Mouse (Mus musculus) heart, postnatal 10 days (tissue): ENCODE results near the gene Snap91. TPM values are rescaled to one million over a fixed set of nuclear protein-coding genes. Genes with fewer than 3 reads are reported as not detected.

ENCODE experiments used
- DNase-seq, 2 experiments: peaks; one replicate each; pipeline ENCODE4 v3.0.0; 2021
- intact Hi-C: fragments of 180-260 bp; cut with DNase I; formaldehyde crosslinking; loops from one replicate; pipeline ENCODE4 v1.15.1; 2025
- total RNA-seq, 2 experiments: library from RNA; stranded (reverse); gene quantifications; 2 replicates each; pipeline ENCODE4 v1.2.3; 2021

Gene Snap91
- total RNA-seq, 2 experiments from 2014 or later = 35.1 to 40.7 TPM

DNA sequence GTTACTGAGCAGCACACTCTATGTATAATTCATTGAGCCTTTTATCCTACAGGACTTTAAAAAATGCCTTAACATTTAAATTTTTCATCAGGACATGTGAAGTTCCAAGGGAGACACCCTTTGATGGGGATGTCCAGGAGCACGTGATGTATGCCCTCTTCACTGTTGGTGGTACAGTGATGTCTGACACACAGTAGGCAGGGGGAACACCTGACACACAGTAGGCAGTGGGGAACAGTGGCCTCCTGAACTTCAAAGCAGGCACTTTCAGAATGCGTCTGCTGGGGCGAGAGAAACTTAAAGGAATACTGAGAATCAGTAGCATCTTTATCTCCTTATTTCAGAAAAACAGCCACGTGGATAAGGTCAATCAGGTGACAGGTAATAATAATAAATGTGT is 62.8 kb downstream of the Snap91 start:
- intact Hi-C loops = no loop called here
- DNase-seq = no peak

DNA sequence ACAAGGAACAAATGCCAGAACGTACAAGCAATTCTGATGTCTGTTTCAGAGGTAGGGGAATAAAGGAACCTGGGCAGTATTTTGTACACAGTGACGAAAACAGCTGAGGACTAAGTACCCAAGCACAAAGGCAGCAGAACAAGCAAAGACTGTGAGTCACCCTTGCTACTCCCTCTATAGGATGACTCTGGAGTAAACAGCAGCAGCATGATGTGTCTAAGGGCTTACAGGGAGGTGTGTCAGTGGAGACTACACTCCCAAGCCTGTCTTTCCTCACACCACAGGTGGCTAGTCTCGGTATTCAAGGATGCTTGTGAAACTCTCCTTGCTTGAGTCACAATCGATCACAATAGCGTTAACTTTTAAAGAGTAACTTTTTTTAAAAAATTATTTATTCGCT is 66.1 kb downstream of the Snap91 start:
- intact Hi-C loops = no loop called here
- DNase-seq = no peak

DNA sequence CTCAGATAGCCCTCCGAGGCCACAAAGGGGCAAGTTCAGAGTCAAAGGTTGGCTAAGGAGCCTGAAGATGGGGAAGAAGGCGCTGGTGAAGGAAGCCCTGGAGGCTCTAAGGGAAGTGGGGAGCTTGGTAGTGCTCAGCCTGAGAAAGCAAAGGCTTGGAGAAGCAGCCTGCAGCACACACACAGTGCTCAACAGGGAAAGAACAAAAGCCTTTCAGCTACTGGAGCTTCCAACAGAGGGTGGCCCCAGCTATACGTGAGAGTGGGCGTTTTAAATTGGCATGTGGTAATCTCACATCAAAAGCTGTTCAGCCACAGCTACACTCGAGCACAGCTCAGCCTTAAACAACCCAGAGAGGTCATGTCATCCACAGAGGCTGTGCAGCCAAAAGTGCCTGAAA is 67.1 kb downstream of the Snap91 start:
- intact Hi-C loops = no loop called here
- DNase-seq = no peak

DNA sequence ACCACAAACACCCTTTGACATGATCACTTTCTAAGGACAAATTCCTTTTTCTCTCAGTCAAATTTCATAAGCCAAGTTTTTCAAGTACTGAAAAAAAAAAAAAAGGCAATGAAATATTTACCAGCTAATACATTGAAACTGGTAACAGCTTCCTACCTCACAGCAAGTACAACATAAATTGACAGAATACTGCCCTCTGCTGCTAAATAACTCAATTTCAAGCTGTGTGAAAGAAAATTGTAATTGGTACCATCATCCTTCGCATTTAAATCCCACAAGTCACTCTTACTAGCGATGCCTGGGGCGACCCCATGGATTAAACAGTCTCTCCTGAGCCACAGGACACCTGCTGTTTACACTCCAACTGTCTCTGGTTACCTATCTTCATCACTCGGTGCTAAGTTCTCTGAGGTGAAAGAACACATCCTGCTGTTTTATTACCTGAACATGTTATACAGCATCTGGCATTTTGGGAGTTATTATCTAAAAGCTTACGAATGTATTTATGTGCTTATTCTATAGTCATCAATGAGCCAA is 69.7 kb downstream of the Snap91 start:
- no peak for DNase-seq
- intact Hi-C loops = no loop called here

DNA sequence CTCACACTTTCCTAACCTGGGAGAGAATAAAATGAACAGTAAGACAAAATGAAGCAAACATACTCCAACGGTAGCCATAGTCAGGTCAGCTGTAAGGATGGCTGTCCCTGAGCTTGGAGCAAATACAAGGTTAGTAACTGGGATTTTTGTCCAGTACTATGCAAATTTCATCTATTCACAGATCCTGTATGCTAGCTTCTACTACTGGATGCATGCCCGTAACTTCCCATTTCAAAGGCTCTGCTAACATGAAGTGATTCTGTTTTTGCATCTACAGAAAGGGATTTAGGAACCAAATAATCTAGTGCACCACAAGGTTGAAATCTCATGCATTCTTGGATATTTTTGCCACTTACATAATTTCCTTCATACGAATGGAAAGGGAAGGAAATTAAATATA is 70.2 kb downstream of the Snap91 start:
- no peak for DNase-seq
- intact Hi-C loops = no loop called here

DNA sequence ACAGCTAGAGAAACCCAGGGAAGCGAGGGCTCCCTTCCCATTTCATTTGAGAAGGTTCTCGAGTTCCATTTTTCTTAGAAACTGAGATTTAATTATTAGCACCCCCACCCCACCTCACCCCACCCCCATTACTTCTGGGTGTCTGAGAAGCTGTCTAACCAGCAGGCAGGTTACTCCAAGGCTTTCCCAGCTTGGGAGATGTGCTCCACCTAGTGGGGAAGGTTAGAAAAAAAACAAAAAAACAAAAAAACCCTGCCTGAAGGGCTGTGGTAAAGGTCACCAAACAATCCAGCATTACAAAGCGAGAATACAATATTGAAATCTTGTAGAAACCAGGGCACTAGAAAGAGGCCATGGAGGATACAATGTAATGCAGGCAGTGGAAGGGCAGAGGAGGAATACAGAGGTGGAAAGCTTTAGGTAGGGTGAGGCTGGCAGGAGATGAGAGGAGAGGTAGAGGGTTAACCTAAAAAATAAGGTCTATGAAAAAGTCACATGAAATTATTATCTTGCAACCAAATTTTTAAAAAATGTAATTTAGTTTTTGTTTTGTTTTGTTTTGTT is 79.8 kb downstream of the Snap91 start:
- peak; percentile 32 to 55 for DNase-seq
- intact Hi-C loops = loop anchor here (10.0 kb wide), 1 partner anchor 164 kb away; no protein-coding TSS in a partner anchor

DNA sequence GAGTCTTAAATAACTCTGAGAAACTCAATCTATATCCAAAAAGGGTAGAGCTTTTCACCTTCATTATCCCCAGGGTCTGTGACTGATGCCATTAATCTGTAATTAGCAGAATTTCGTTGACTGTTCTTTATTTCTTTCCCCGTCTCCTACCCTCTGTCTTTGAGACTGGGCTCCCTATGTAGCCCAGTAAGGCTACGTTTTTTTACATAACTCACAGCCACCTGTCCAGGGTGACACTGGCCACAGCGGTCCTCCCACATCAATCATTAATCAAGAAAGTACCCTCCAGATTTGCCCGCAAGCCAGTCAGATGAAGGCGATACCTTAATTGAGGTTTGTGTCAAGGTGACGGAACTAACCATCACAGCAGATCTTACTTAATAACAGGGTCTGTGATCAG is 81.4 kb downstream of the Snap91 start:
- intact Hi-C loops = loop anchor here (2.0 kb wide), 1 partner anchor 206 kb away; no protein-coding TSS in a partner anchor
- DNase-seq = no peak

DNA sequence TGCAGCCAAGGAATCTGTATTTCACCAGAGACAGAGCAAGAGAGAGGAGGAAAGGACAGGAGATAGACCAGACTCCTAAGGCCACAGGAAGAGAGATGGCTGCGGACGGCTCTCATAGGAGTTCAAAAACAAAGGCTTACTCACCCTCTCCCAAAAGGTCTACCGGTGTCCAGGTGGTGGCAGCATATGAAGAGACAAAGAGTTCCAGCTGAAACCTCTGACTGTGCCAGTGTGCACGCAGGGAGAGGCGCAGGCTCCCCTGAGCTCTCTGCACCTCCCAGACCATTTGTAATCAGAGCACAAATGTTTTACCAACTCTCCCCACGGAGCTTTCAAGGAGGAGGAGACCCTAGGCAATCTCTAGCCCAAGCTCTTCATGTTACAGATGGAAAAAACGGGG is 81.8 kb downstream of the Snap91 start:
- intact Hi-C loops = loop anchor here (2.0 kb wide), 1 partner anchor 206 kb away; no protein-coding TSS in a partner anchor

DNA sequence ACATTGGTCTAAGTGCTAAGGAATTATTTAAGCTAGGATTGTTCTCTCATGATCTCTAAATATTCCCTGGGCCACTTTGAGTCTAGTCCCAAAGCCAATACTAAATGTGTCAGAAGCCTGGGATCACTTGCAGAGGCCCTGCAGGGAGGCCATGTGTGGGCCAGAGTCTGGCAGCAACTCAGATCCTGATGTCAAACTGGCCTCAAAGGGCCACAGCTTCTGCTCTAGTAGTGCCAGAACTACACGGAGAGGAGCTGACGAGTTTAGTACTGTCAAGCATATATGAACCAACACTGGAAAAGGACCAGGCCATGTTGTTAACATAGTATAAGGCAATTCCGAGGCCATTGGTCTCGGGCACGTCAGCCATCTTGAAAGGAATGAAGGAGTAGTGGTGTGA is 82.3 kb downstream of the Snap91 start:
- intact Hi-C loops = loop anchor here (2.0 kb wide), 1 partner anchor 205 kb away; no protein-coding TSS in a partner anchor
- no peak for DNase-seq

More for the DNA sequence above, 81.8 kb downstream of the Snap91 start:
- no peak for DNase-seq

DNA sequence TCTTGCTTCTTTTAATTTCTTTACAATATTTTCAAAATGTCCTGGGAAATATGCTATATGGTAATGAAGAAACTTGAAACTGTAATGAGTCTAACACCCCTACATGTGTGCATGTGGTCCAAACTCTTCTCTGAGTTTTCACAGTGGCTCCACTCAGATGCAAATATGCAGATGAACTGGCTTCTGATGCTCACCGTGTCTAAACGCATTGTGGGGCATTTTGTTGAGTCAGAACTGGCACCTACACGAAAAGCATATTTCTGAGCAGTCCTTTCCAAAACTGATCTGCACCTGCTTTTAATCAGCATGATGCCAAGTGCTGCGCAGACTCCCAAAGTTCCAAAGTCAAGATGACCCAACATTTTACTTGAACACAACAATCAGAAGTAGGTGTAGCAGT is 82.9 kb downstream of the Snap91 start:
- intact Hi-C loops = no loop called here
- no peak for DNase-seq

DNA sequence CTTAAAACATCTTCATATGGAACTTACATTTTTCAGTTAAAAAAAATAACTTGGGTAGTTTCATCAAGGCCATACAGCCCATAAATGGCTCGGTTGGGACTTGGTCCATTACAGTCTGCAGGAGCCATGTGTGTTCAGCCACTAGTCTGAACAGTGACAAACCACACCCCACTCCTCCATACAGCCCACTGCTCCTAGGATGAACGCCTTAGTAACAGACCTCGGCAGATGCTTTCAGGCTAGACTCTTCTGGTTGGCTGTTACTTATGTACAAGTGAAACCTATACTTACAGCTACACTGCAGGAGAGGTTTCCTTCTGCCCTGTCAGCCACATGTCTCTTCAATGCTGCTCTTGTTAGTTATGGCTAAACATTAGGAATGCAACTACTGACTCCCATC is 85.2 kb downstream of the Snap91 start:
- no peak for DNase-seq
- intact Hi-C loops = no loop called here

DNA sequence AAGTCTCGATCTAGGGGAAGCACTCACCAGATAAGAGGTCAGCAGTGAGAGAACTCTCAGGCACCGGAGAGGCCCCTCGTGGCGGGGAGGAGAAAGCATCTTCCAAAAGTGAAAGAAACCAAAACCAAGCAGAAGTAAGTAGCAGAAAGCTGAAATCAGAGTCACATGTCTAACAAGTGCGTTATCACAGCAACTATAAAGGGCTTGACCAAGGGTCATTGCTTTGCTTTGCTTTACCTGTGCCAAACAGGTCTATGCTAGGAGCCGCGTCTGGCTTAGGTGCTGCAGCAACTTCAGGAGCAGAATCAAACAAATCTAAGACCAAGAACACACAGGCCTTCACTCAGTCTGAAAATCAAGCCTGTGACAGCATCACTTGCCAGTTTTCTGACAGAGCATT is 88.5 kb downstream of the Snap91 start:
- no peak for DNase-seq
- intact Hi-C loops = no loop called here

DNA sequence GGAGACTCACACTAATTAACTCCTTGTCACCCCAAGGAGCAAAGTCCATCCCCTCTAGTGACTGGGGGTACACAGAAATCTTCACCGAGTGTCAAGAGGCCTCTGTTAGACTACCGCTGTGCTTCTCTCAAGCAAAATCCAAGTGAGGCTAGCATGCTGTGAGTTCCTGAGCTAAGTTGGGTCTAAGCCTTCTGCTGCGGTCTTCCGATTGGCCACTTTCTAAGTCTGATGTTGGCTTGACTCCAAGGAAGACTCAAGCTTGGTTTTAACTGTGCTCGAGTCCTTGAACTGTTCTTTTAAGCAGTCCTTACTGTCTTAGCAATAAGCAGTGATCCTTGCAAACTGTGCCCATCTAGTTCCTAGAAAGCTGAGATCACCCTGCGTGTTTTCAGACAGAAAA is 91.3 kb downstream of the Snap91 start:
- DNase-seq = no peak
- intact Hi-C loops = no loop called here

DNA sequence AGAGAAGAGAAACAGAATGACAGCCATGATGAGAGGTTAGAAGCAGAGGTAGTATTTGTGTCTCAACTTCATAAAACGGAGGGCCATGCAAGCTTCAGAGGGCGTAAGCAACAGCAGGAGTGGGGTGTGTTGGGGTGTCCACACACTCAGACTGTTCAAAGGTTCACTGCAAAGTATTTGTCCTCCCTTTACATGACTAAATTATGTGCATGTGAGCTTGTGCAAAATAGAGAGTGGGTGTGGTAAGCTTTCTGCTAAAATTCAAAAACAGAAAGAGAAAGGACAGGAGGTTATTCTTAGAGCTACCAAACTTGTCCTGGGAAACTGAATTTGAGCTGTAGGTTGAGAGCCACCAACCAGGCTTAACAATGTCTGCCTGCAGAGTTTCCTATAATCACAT is 97.6 kb downstream of the Snap91 start:
- DNase-seq = no peak
- intact Hi-C loops = no loop called here

DNA sequence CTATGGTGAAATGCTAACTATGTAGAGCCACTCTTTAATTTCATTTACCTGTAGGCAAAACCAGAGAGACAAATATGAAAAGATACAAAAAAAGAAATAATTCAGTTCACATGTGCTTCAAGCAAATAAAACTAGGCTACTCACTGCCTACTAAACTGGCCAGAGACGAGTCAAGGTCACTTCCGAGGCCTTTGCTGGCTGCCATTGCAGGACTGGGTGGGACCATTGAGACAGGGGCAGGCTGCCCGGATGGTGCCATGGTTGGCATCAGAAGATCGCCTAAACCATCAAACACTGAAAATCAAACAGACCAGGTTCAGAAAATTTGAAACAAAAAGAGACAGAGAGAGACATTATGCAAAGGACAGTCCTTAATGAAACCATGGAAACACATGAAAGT is 99.0 kb downstream of the Snap91 start:
- intact Hi-C loops = no loop called here
- no peak for DNase-seq

DNA sequence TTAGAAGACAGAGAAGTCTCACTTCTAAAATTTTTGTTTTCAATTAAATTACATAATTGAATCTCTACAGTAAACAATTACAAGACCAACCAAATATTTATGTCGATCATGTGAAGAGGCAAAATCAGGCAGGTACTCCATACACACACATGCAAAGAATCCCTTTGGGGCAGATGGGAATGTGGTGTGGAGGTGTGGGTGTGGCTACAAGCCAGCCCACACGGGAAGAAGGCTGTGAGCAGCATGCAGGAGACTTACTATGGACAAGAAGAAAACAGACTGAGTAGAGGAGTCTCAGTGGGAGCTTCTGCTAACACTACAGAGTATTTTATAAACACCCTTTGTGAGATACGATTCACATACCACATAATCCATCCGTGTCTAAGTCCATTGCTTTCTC is 102.2 kb downstream of the Snap91 start:
- no peak for DNase-seq
- intact Hi-C loops = no loop called here

DNA sequence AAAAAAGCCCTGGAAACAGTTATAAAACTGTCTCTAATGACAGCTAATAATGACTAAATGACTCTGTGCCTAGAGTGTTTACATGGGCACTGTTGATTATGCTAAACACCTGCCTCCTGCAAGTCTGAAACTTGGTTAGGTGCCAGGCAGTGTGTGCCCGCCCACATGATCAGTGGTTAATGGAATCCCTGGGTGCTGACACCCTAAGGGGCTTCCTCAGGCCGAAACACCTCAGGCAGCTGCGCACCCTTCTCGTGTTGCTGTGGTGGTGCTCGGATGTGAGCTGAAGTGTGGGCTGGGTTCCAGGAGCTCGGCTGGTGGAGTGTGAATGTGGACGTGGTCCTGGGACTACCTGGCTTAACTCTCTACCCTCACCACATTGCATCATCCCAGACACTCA is 103.1 kb downstream of the Snap91 start:
- intact Hi-C loops = no loop called here
- no peak for DNase-seq

DNA sequence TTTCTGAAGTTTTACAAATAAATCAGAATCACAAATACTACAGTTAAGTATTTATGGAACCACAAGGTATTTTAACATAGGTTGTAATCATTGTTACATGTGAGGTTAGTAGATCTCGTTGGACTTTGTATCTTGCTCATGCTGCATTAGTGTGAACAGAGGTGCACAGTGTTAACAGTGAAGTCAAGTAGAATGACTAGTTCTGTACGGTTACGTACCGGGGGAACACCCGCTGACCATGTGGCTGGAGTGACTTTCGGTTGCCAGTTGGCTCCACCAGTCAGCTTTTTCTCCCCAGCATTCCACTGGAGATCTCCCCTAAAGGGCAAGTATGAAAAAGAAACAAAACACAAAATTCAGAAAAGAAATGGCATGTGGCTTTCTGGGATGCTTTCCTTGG is 105.1 kb downstream of the Snap91 start:
- DNase-seq = no peak
- intact Hi-C loops = no loop called here

DNA sequence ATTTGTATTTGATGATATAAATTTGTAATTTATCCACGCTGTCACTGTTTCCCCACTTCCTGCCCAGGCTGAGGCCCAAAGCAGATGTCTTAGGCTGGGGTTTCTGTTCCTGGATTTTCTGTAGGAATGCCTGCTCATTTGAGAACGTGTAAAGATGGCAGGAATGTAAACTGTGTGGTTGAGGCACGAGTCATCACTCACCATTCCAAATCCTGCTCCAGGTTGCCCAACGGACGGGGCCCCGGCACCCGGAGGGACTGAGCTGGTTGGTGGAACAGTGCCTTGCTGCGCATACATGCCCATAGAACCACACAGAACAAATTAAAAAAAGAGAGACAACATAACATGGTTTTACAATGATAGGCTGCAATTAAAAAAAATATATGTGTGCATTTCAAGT is 106.5 kb downstream of the Snap91 start:
- intact Hi-C loops = no loop called here
- DNase-seq = no peak

DNA sequence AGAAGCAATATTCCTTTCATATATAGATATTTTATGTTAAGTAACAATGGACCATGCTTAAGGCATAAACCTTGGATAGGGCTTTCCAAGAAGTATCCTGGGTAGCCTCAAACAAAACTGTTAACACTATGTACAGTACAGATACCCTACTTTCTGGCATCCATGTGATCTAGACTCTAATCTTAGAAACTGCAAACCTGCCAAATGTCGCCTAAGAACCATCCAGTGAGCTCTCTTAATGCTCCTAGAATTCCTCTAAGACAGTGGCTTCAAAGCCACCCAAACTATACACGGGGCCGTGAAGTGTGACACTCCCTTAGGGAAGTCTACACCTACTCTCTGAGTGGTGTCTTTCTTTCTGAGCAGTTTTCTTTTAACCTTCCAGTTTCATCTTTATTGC is 107.6 kb downstream of the Snap91 start:
- DNase-seq = no peak
- intact Hi-C loops = no loop called here

DNA sequence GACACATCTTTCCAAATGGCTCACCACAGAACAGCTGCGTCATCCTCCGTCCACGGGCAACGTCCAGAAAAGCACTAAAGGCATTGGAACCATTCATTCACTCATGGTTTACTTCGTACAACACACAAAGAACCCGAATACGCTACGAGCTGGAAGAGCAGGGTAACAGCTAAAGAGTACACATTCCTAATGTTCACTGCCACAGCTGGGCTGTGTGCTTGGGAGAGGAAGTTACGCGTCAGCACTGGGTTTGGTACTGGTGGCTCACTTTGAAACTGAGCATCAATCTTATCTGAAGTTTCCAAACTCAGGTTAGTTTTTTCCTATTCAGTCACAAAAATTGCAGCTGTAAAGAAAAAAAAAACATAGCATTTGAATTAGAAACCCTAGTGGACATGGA is 113.5 kb downstream of the Snap91 start:
- no peak for DNase-seq
- intact Hi-C loops = no loop called here

DNA sequence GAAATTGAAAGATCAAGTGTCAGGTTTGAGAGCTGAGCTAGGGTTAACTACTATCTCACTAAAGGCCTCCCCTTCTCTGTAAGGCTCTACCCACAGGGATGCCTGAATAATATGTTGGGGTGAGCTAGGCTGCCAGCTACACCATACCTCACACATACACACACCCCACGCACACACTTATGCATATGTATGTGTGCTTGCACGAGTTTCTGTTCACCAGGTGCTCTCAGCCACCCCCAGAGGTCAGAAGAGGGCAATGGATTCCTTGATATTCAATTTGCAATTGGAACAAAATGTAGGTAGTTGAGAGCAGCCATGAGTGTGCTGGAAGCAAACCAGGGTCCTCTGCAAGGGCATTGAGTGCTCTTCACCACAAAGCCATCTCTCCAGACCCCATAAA is 116.5 kb downstream of the Snap91 start:
- intact Hi-C loops = no loop called here

More for the DNA sequence above, 116.5 kb downstream of the Snap91 start:
- no peak for DNase-seq
